Mouse (Mus musculus): Measurements from ENCODE around the gene Vars. TPM values are rescaled to one million over a fixed set of nuclear protein-coding genes. Genes with fewer than 3 reads are reported as not detected.

Gene Vars
- polyA plus RNA-seq (2014; fragmentation: Nextera tagmentation; extraction: Ambion mirVana) = 84.0 and 92.3 TPM in 2 replicates

DNA sequence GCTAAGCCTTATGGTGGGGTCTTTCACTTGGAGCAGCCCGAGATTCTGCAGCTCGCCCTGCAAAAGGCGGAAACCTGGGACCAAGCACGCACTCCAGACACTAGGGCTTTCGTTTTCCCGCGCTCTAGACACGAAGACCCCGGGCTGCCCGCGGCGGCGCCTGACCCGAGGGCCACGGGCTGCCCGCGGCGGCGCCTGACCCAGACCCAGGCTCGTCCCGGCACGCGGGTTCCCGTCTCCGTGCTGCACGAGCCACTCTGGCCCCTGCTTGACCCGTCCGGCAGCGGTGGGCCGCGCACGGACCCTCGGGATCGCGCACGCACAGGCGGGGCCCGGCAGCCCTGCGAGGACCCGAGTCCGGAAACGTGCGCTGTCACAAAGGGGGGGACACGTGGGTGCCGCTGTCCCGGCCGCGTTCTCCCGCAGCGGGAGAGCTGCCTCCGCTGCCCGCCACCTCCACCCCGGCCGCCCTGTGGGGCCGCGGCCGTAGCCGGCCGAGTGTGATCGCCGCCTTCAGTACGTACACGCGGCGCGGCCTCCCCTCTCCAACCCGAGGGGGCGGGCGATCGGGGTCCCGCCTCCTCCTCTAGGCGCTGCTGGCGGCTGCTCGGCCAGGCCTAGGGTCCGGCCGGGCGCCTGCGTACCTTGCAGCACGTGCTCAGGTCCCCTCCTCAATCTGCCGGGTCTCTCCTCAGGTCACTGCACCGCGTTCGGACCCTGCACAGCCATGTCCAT, at the start of gene Vars:
Gene Vars, plus strand, starts transcription at position 271 of the 735 bp plus-strand sequence.
- Histone ChIP-seq H3K9ac (replicated peaks; ENCODE audit: low read depth, low read length) (peak within 1 kb of the TSS; percentile 93), H3K36me3 (ENCODE audit: control insufficient read depth, insufficient read depth, low read length) (peaks cover 33% of the 10 kb centered on the region), H3K4me3 (ENCODE audit: low read depth, low read length) (peak within 1 kb of the TSS; percentile 91), H3K27me3 (ENCODE audit: control insufficient read depth, insufficient read depth, low read length) (no peaks in the 10 kb centered on the region), H3K27ac (ENCODE audit: low read length) (peak within 1 kb of the TSS; percentile 98), H3K4me1 (ENCODE audit: control insufficient read depth, insufficient read depth, low read length) (peaks cover 22% of the 10 kb centered on the region), H3K9me3 (ENCODE audit: control insufficient read depth, low read depth, low read length) (no peaks in the 10 kb centered on the region), H3K4me2 (replicated peaks; ENCODE audit: low read depth, low read length) (peak within 1 kb of the TSS; percentile 97)
- ATAC-seq (ENCODE audit: insufficient number of reproducible peaks, insufficient read depth, low FRiP score, low read depth) = peak; percentile 91
- WGBS = under 1% methylated on average over 83 of the region's 83 CpGs

DNA sequence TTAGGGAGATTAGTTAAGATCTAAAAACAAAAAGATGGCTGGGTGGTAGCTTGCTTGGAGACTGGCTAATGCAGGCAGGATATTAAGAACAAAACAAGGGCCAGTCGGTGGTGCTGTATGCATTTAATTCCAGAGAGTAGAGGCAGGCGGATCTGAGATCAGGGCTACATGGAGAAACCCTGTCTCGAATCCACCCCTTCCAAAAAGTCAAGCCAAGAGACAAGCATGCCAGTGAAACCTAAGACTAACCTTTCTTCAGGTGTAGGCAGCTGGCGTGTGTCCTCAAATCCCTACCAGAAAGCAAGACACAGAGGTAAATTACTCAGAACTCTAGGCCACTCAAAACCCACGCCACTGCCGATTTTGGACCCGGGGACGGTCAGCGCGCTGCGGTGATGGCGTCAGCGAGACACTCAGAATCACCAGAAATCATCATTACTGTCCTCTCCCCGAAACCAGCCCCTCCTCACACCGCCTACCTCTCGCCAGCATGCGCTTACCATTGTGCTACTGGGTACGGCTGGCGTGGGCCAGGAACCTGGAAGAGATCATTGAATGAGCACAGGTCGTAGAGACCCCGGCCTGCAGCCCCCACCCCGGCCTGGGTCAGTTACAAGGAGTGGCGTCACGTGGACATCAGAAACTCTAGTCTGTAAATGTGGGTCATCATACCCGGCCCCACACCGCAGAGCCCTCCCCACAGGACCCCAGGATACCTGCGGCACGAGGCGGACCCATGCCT, 49.0 kb upstream of the Vars start:
- Histone ChIP-seq H3K4me1 (ENCODE audit: control insufficient read depth, insufficient read depth, low read length) (peaks cover 10% of the 10 kb centered on the region), H3K9me3 (ENCODE audit: control insufficient read depth, low read depth, low read length) (no peaks in the 10 kb centered on the region), H3K27me3 (ENCODE audit: control insufficient read depth, insufficient read depth, low read length) (no peaks in the 10 kb centered on the region), H3K9ac (replicated peaks; ENCODE audit: low read depth, low read length) (peak overlapping the region; percentile 99), H3K27ac (ENCODE audit: low read length) (peak overlapping the region; percentile 92), H3K4me2 (replicated peaks; ENCODE audit: low read depth, low read length) (peak overlapping the region; percentile 76), H3K36me3 (ENCODE audit: control insufficient read depth, insufficient read depth, low read length) (peaks cover 22% of the 10 kb centered on the region), H3K4me3 (ENCODE audit: low read depth, low read length) (peak overlapping the region; percentile 98)
- ATAC-seq (ENCODE audit: insufficient number of reproducible peaks, insufficient read depth, low FRiP score, low read depth) = peak; percentile 53
- WGBS = under 1% methylated on average over 29 of the region's 29 CpGs

DNA sequence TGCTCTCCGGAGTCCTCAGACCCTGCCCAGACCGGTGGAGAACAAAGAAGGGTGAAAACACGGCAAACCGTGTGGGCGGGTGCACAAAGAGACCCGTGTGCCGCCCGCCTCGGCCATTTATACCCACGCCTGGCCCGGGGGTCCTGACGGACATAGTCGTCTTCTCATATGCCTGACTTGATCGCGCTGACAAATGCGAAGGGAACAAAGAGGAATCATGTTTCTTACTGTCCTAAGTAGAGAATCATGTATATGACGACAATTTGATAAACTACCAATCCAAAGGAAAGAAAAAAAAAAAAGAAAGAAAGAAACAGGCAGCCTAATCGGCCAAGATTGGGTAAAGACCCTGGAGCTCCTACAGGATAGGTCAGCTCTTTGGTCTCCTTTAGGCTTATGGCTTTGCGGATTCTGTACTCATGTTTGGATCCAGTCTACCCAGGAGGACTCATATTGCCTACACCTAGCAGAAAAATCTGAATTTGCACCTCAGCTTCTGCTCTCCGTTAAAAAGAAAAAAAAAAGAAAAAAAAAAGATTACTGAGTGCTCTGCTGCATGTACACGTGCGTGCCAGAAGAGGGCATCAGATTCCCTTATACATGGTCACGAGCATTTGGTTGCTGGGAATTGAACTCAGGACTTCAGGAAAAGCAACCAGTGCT, 48.3 kb upstream of the Vars start:
- Histone ChIP-seq H3K4me3 (ENCODE audit: low read depth, low read length) (peak overlapping the region; percentile 98), H3K4me1 (ENCODE audit: control insufficient read depth, insufficient read depth, low read length) (peaks cover 10% of the 10 kb centered on the region), H3K27me3 (ENCODE audit: control insufficient read depth, insufficient read depth, low read length) (no peaks in the 10 kb centered on the region), H3K9ac (replicated peaks; ENCODE audit: low read depth, low read length) (peak overlapping the region; percentile 99), H3K27ac (ENCODE audit: low read length) (peak overlapping the region; percentile 92), H3K36me3 (ENCODE audit: control insufficient read depth, insufficient read depth, low read length) (peaks cover 22% of the 10 kb centered on the region), H3K4me2 (replicated peaks; ENCODE audit: low read depth, low read length) (peak overlapping the region; percentile 76), H3K9me3 (ENCODE audit: control insufficient read depth, low read depth, low read length) (no peaks in the 10 kb centered on the region)
- peak; percentile 79 for ATAC-seq (ENCODE audit: insufficient number of reproducible peaks, insufficient read depth, low FRiP score, low read depth)
- under 1% methylated on average over 23 of the region's 23 CpGs for WGBS

DNA sequence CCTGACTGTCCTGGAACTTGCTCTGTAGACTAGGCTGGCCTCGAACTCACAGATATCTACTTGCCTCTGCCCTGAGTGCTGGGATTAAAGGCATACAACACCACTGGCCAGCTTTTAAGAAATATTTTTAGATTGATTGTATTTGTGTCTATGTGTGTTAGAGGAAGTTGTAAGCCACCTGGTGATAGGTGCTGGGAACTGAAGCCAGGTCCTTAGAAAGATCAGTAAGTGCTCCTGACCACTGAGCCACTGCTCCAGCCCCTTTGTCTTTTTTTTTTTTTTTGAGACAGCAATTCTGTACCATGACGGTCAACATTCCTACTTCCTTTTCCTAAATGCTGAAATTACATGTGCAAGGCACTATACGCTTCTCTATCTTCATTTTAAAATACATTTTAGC, 47.5 kb upstream of the Vars start:
- 79% methylated on average over 3 of the region's 3 CpGs for WGBS
- Histone ChIP-seq H3K9ac (replicated peaks; ENCODE audit: low read depth, low read length) (no peak overlapping the region), H3K36me3 (ENCODE audit: control insufficient read depth, insufficient read depth, low read length) (peaks cover 22% of the 10 kb centered on the region), H3K27ac (ENCODE audit: low read length) (no peak overlapping the region), H3K4me1 (ENCODE audit: control insufficient read depth, insufficient read depth, low read length) (peaks cover 10% of the 10 kb centered on the region), H3K4me3 (ENCODE audit: low read depth, low read length) (no peak overlapping the region), H3K27me3 (ENCODE audit: control insufficient read depth, insufficient read depth, low read length) (no peaks in the 10 kb centered on the region), H3K4me2 (replicated peaks; ENCODE audit: low read depth, low read length) (peak overlapping the region; percentile 76), H3K9me3 (ENCODE audit: control insufficient read depth, low read depth, low read length) (no peaks in the 10 kb centered on the region)
- ATAC-seq (ENCODE audit: insufficient number of reproducible peaks, insufficient read depth, low FRiP score, low read depth) = no peak

DNA sequence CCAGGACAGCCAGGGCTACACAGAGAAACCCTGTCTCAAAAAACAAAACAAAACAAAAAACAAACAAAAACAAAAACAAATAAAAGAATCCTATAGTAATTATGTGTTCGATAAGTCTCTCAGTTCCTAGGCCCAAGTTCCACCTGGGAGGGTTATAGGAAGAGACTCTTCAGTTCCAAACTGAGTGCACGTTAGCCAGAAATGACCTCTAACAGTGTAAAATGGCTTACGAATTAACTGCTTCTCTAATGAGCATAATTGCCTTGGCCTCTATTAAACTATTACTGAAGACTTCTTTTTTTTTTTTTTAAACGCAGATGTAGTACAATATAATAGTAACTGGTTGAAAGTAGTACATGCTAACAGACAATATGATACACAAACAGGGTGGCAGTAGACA, 46.9 kb upstream of the Vars start:
- Histone ChIP-seq H3K27ac (ENCODE audit: low read length) (no peak overlapping the region), H3K4me3 (ENCODE audit: low read depth, low read length) (no peak overlapping the region), H3K9ac (replicated peaks; ENCODE audit: low read depth, low read length) (no peak overlapping the region), H3K4me1 (ENCODE audit: control insufficient read depth, insufficient read depth, low read length) (peaks cover 10% of the 10 kb centered on the region), H3K9me3 (ENCODE audit: control insufficient read depth, low read depth, low read length) (no peaks in the 10 kb centered on the region), H3K27me3 (ENCODE audit: control insufficient read depth, insufficient read depth, low read length) (no peaks in the 10 kb centered on the region), H3K4me2 (replicated peaks; ENCODE audit: low read depth, low read length) (no peak overlapping the region), H3K36me3 (ENCODE audit: control insufficient read depth, insufficient read depth, low read length) (peaks cover 22% of the 10 kb centered on the region)
- WGBS = 90% methylated on average over 4 of the region's 4 CpGs
- ATAC-seq (ENCODE audit: insufficient number of reproducible peaks, insufficient read depth, low FRiP score, low read depth) = no peak

DNA sequence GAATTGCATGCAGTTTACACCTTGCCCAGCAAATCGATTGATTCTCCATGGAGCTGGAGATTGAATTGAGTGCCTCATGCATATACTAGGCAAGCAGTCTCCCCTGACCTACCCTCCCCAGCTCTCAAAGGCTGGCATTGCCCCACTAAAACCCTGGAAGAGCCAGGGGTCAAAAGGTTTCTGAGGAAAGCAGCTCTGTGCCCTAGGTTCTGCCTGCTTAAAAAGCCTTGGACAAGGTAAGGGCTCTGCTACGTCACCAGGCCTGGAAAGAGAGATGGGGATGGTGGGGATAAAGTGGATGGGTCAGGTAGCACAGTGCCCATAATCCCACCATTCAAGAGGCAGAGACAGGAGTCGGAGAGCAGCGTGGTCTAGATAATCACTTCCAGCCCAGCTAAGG, 46.0 kb upstream of the Vars start:
- Histone ChIP-seq H3K4me2 (replicated peaks; ENCODE audit: low read depth, low read length) (no peak overlapping the region), H3K4me1 (ENCODE audit: control insufficient read depth, insufficient read depth, low read length) (peaks cover 12% of the 10 kb centered on the region), H3K9me3 (ENCODE audit: control insufficient read depth, low read depth, low read length) (no peaks in the 10 kb centered on the region), H3K4me3 (ENCODE audit: low read depth, low read length) (no peak overlapping the region), H3K36me3 (ENCODE audit: control insufficient read depth, insufficient read depth, low read length) (peaks cover 16% of the 10 kb centered on the region), H3K27ac (ENCODE audit: low read length) (no peak overlapping the region), H3K27me3 (ENCODE audit: control insufficient read depth, insufficient read depth, low read length) (no peaks in the 10 kb centered on the region), H3K9ac (replicated peaks; ENCODE audit: low read depth, low read length) (no peak overlapping the region)
- no peak for ATAC-seq (ENCODE audit: insufficient number of reproducible peaks, insufficient read depth, low FRiP score, low read depth)
- WGBS = 93% methylated on average over 4 of the region's 4 CpGs

DNA sequence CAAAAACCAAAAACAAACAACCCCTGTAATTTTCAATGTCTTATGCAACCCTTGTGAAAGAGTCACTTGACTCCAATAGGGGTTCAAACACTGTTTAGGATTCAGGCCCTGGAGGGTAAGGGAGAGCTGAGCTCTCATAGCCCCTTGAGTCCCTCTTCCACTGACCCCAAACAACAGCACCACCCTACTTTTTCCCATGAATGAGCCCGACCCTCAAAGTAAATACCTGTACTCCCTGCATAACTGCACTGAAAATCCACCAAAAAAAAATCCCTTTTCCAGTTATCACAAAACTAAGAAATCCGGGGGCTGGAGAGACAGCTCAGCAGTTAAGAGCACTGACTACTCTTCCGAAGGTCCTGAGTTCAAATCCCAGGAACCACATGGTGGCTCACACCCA, 44.9 kb upstream of the Vars start:
- Histone ChIP-seq H3K4me2 (replicated peaks; ENCODE audit: low read depth, low read length) (no peak overlapping the region), H3K4me1 (ENCODE audit: control insufficient read depth, insufficient read depth, low read length) (peaks cover 9% of the 10 kb centered on the region)
- ATAC-seq (ENCODE audit: insufficient number of reproducible peaks, insufficient read depth, low FRiP score, low read depth) = no peak

DNA sequence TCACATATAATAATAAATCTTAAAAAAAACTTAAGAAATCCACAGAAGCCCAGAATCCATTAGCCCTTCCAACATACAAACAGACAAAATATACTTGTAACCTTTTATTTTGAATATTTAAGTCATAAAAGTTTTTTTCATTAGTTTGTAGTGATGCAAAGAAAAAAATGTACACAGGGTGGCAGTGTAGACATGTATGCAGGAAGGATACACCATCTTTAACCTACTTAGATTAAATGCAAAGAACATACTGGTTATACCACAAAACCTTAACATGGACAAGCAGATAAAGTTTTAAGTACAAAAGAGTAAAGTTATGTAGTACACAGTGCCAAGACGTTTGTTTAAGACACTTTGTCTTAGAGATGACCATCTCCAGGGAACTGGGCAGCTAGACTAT, 44.4 kb upstream of the Vars start:
- H3K36me3 ChIP-seq (ENCODE audit: control insufficient read depth, insufficient read depth, low read length) = peaks cover under 1% of the 10 kb centered on the region; the same call in 1 of the 2 replicates
- WGBS = 41% methylated on average over 1 of the region's 1 CpGs
- H3K27me3 ChIP-seq (ENCODE audit: control insufficient read depth, insufficient read depth, low read length) = no peaks in the 10 kb centered on the region
- no peak overlapping the region for H3K4me2 ChIP-seq (replicated peaks; ENCODE audit: low read depth, low read length)
- no peak overlapping the region for H3K9ac ChIP-seq (replicated peaks; ENCODE audit: low read depth, low read length)
- H3K4me3 ChIP-seq (ENCODE audit: low read depth, low read length) = no peak overlapping the region
- H3K4me1 ChIP-seq (ENCODE audit: control insufficient read depth, insufficient read depth, low read length) = peaks cover 9% of the 10 kb centered on the region; the same call in 1 of the 2 replicates
- no peak overlapping the region for H3K27ac ChIP-seq (ENCODE audit: low read length)
- H3K9me3 ChIP-seq (ENCODE audit: control insufficient read depth, low read depth, low read length) = no peaks in the 10 kb centered on the region
- ATAC-seq (ENCODE audit: insufficient number of reproducible peaks, insufficient read depth, low FRiP score, low read depth) = no peak

More for the DNA sequence above, 44.9 kb upstream of the Vars start:
- Histone ChIP-seq H3K36me3 (ENCODE audit: control insufficient read depth, insufficient read depth, low read length) (peaks cover 5% of the 10 kb centered on the region), H3K9ac (replicated peaks; ENCODE audit: low read depth, low read length) (no peak overlapping the region), H3K27me3 (ENCODE audit: control insufficient read depth, insufficient read depth, low read length) (no peaks in the 10 kb centered on the region), H3K27ac (ENCODE audit: low read length) (no peak overlapping the region), H3K4me3 (ENCODE audit: low read depth, low read length) (no peak overlapping the region), H3K9me3 (ENCODE audit: control insufficient read depth, low read depth, low read length) (no peaks in the 10 kb centered on the region)
- 74% methylated on average over 3 of the region's 3 CpGs for WGBS

All from stomach, embryonic 14.5 days (tissue).